Mouse (Mus musculus): Measurements from ENCODE around the gene Olfr1105.

The Olfr1105 gene

DNA sequence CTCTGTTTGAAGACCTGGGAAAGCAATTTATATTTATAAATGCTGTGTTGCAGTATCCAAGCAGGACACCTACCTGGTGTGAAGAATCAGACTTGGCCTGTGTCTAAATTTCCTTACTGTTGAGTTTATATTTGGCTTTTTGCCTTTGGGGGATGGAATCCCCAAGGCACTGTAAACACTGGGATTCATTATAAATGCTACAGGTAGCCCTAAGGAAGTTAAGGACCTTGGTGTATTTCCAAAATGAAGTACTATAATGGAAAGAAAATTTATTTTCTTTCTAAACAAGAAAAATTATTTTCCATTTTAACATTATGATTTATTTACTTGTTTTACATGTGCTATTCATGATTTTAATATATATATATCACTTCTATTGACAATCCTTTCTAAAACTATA, at the start of gene Olfr1105:
Olfr1105 (minus strand) TSS at position 101 of the 400 bp plus-strand sequence.
- in situ Hi-C loops (cut with MboI; ENCODE audit: low sequenced_read_pairs) = no loop called here

DNA sequence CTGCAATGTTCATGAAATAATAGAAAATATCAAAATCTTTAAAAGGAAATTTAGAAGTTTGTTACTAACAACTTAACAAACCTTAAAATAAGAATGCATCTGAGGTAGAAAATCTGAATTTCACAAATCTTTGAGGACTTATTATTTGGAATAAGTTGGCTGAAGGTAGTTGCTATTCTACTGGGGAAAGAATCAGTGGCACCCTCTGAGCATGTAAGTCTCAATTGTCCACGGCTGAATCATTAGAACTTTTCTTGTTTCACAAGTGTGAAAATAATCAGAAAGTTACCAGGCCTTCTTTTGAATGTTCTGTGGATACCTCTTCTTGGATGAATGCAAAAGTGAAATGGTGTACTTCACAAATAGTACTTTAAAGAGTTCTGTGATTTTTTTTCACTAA, 39.4 kb upstream of the Olfr1105 start, which contains the start of gene Olfr1107:
Olfr1107 (minus strand) TSS at position 101 of the 400 bp plus-strand sequence.
- in situ Hi-C loops (cut with MboI; ENCODE audit: low sequenced_read_pairs) = no loop called here

DNA sequence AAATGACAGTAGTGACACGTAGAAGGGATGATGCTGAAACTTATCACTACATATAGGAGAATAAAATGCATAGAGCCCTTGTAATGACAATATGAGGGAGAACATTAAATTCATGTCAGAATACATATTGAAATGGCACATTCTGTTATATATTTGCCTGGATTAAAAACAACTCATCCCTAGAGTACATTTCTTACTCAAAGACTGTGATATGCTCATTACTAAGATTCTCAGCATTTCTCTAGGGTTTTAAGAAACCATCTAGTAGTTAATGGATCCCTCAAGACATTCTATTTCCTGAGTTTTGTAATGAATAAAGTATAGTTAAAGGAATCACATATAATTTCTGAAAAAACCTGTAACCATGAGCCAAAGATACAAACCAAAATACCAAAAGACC, 15.8 kb upstream of the Olfr1105 start, which contains the start of gene Olfr1106:
Olfr1106 (minus strand) TSS at position 101 of the 400 bp plus-strand sequence.
- in situ Hi-C loops (cut with MboI; ENCODE audit: low sequenced_read_pairs) = no loop called here

DNA sequence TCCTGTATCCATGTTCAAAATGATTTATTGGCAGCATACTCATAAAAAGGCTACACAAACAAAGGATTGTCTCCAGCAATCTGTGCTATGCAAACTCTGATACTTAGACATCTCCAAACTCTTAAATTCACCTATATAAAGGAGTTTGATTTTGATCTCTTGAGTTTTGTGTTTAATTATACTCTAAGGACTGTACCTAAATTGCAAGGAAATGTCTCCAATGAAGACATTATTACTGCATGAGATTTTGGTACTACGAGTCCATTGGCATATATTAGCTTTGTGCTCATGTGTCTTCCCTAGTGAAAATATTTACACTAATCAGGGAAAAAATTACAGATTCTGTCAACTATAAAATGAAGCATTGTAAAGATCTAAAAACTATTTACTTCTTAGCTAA, 9.4 kb downstream of the Olfr1105 start, which contains the start of gene Olfr1104:
Olfr1104 (minus strand) TSS at position 101 of the 400 bp plus-strand sequence.
- in situ Hi-C loops (cut with MboI; ENCODE audit: low sequenced_read_pairs) = no loop called here

DNA sequence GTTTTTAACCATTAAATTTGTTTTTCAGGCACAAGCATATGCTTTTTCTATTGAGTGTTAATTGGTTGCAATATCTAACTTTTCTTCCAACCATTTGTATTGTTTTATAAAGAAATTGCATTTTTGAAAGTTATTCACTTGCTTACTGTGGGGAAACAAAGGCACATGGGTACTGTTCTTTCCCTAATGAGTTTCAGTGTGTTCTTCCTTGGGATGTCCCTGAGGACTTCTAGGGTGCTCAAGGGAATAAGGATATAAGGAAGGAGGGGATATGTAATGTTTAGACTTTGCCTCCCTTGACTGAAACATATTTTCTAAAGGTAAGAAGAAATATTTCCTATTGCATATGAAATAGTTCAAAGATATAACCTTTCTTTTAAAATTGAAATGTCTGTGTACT, 38.2 kb downstream of the Olfr1105 start, which contains the start of gene Olfr1102:
Olfr1102 (plus strand) TSS at position 301 of the 400 bp plus-strand sequence.
- in situ Hi-C loops (cut with MboI; ENCODE audit: low sequenced_read_pairs) = no loop called here

DNA sequence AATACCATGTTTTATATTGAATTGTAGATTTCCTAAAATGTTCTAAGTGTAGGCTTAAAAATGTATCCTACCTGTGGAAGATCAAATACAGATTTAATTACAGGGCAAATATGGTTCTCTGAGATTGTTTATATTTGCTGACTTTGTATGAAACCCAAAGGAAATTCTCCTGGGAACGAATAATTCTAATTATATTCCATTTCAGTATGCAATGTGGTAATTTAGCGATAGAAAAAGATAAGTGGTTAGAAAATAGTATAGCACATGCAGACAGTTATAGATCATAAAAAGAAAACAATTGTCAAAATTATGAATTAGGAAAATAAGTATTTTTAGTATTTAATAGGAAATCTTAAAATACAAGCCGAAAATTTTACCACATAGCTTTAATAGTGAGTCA, 45.2 kb downstream of the Olfr1105 start, which contains the start of gene Olfr1101:
Olfr1101 (minus strand) TSS at position 101 of the 400 bp plus-strand sequence.
- in situ Hi-C loops (cut with MboI; ENCODE audit: low sequenced_read_pairs) = no loop called here
